Mouse (Mus musculus): ENCODE data around the gene Pik3cd. TPM values are rescaled to one million over a fixed set of nuclear protein-coding genes. Genes with fewer than 3 reads are reported as not detected.

Pik3cd gene
- polyA plus RNA-seq, 1 experiment from 2014 or later = 3.8 TPM

GRCm38 (mm10) chr4:149734246-149734645 is 31.9 kb upstream of the Pik3cd start:
- DNase-seq (ENCODE audit: low spot score) (no peak), ATAC-seq (replicated peaks; ENCODE audit: low FRiP score, low read depth) (no peak)
- TF ChIP-seq CTCF (IDR thresholded peaks at IDR 0.05; ENCODE audit: low read depth) = no peak
- H3K9ac ChIP-seq (ENCODE audit: low read depth, low read length) = 0 out of 2 replicates have a peak overlapping the region, but pooled peaks have one; percentile 23
- peaks cover 7% of the 10 kb centered on the region for H3K36me3 ChIP-seq (ENCODE audit: insufficient read depth, low read length)
- H3K27me3 ChIP-seq (ENCODE audit: insufficient read depth, low read length) = no peaks in the 10 kb centered on the region
- H3K4me1 ChIP-seq (replicated peaks; ENCODE audit: insufficient read depth, low read length) = peaks cover 29% of the 10 kb centered on the region
- H3K4me3 ChIP-seq (replicated peaks; ENCODE audit: low read depth, low read length) = no peak overlapping the region
- WGBS = 80% methylated on average over 6 of the region's 6 CpGs
- H3K9me3 ChIP-seq (replicated peaks; ENCODE audit: low read length) = no peaks in the 10 kb centered on the region
- no peak overlapping the region for H3K4me2 ChIP-seq (ENCODE audit: low read length)
- H3K27ac ChIP-seq = no peak overlapping the region

GRCm38 (mm10) chr4:149733748-149734147 is 31.4 kb upstream of the Pik3cd start:
- peaks cover 10% of the 10 kb centered on the region for H3K36me3 ChIP-seq (ENCODE audit: insufficient read depth, low read length)
- H3K9me3 ChIP-seq (replicated peaks; ENCODE audit: low read length) = no peaks in the 10 kb centered on the region
- no peak overlapping the region for H3K27ac ChIP-seq
- no peaks in the 10 kb centered on the region for H3K27me3 ChIP-seq (ENCODE audit: insufficient read depth, low read length)
- no peak for TF ChIP-seq CTCF (IDR thresholded peaks at IDR 0.05; ENCODE audit: low read depth)
- ATAC-seq (replicated peaks; ENCODE audit: low FRiP score, low read depth) (no peak), DNase-seq (ENCODE audit: low spot score) (peak; percentile 34)
- peaks cover 29% of the 10 kb centered on the region for H3K4me1 ChIP-seq (replicated peaks; ENCODE audit: insufficient read depth, low read length)
- H3K4me2 ChIP-seq (ENCODE audit: low read length) = no peak overlapping the region
- 35% methylated on average over 6 of the region's 6 CpGs for WGBS
- 0 out of 2 replicates have a peak overlapping the region, but pooled peaks have one; percentile 23 for H3K9ac ChIP-seq (ENCODE audit: low read depth, low read length)
- no peak overlapping the region for H3K4me3 ChIP-seq (replicated peaks; ENCODE audit: low read depth, low read length)

- WGBS = 41% methylated on average over 10 of the region's 10 CpGs
- peaks cover 29% of the 10 kb centered on the region for H3K4me1 ChIP-seq (replicated peaks; ENCODE audit: insufficient read depth, low read length)
- no peak overlapping the region for H3K4me2 ChIP-seq (ENCODE audit: low read length)
- peaks cover 14% of the 10 kb centered on the region for H3K36me3 ChIP-seq (ENCODE audit: insufficient read depth, low read length)
- H3K9me3 ChIP-seq (replicated peaks; ENCODE audit: low read length) = no peaks in the 10 kb centered on the region
- H3K9ac ChIP-seq (ENCODE audit: low read depth, low read length) = 0 out of 2 replicates have a peak overlapping the region, but pooled peaks have one; percentile 4
- ATAC-seq (replicated peaks; ENCODE audit: low FRiP score, low read depth) = no peak
- TF ChIP-seq CTCF (IDR thresholded peaks at IDR 0.05; ENCODE audit: low read depth) = no peak
- H3K27me3 ChIP-seq (ENCODE audit: insufficient read depth, low read length) = no peaks in the 10 kb centered on the region
- DNase-seq (ENCODE audit: low spot score) = peak; percentile 70
- peak overlapping the region; percentile 31; the same call in 1 of the 2 replicates for H3K27ac ChIP-seq
- H3K4me3 ChIP-seq (replicated peaks; ENCODE audit: low read depth, low read length) = no peak overlapping the region
Observed at GRCm38 (mm10) chr4:149732800-149733199, 30.4 kb upstream of the Pik3cd start.

GRCm38 (mm10) chr4:149732313-149732712 is 29.9 kb upstream of the Pik3cd start:
- 80% methylated on average over 3 of the region's 3 CpGs for WGBS
- Histone ChIP-seq H3K4me1 (replicated peaks; ENCODE audit: insufficient read depth, low read length) (peaks cover 28% of the 10 kb centered on the region), H3K4me2 (ENCODE audit: low read length) (no peak overlapping the region), H3K36me3 (ENCODE audit: insufficient read depth, low read length) (peaks cover 19% of the 10 kb centered on the region), H3K27ac (peak overlapping the region; percentile 31; the same call in 1 of the 2 replicates), H3K9me3 (replicated peaks; ENCODE audit: low read length) (no peaks in the 10 kb centered on the region), H3K9ac (ENCODE audit: low read depth, low read length) (0 out of 2 replicates have a peak overlapping the region, but pooled peaks have one; percentile 4), H3K27me3 (ENCODE audit: insufficient read depth, low read length) (no peaks in the 10 kb centered on the region), H3K4me3 (replicated peaks; ENCODE audit: low read depth, low read length) (no peak overlapping the region)
- no peak for ATAC-seq (replicated peaks; ENCODE audit: low FRiP score, low read depth)
- no peak for TF ChIP-seq CTCF (IDR thresholded peaks at IDR 0.05; ENCODE audit: low read depth)
- no peak for DNase-seq (ENCODE audit: low spot score)

GRCm38 (mm10) chr4:149730827-149731226 is 28.5 kb upstream of the Pik3cd start:
- Histone ChIP-seq H3K4me1 (replicated peaks; ENCODE audit: insufficient read depth, low read length) (peaks cover 18% of the 10 kb centered on the region), H3K27me3 (ENCODE audit: insufficient read depth, low read length) (no peaks in the 10 kb centered on the region), H3K27ac (no peak overlapping the region), H3K4me3 (replicated peaks; ENCODE audit: low read depth, low read length) (no peak overlapping the region), H3K9ac (ENCODE audit: low read depth, low read length) (no peak overlapping the region), H3K4me2 (ENCODE audit: low read length) (no peak overlapping the region), H3K36me3 (ENCODE audit: insufficient read depth, low read length) (peaks cover 33% of the 10 kb centered on the region), H3K9me3 (replicated peaks; ENCODE audit: low read length) (no peaks in the 10 kb centered on the region)
- DNase-seq (ENCODE audit: low spot score) (no peak), ATAC-seq (replicated peaks; ENCODE audit: low FRiP score, low read depth) (no peak)
- WGBS = 50% methylated on average over 7 of the region's 7 CpGs
- no peak for TF ChIP-seq CTCF (IDR thresholded peaks at IDR 0.05; ENCODE audit: low read depth)

- Histone ChIP-seq H3K36me3 (ENCODE audit: insufficient read depth, low read length) (peaks cover 49% of the 10 kb centered on the region), H3K4me3 (replicated peaks; ENCODE audit: low read depth, low read length) (no peak overlapping the region), H3K27ac (no peak overlapping the region), H3K4me2 (ENCODE audit: low read length) (no peak overlapping the region), H3K9ac (ENCODE audit: low read depth, low read length) (no peak overlapping the region), H3K4me1 (replicated peaks; ENCODE audit: insufficient read depth, low read length) (peaks cover 8% of the 10 kb centered on the region), H3K27me3 (ENCODE audit: insufficient read depth, low read length) (no peaks in the 10 kb centered on the region), H3K9me3 (replicated peaks; ENCODE audit: low read length) (no peaks in the 10 kb centered on the region)
- TF ChIP-seq CTCF (IDR thresholded peaks at IDR 0.05; ENCODE audit: low read depth) = no peak
- DNase-seq (ENCODE audit: low spot score) (peak; percentile 43), ATAC-seq (replicated peaks; ENCODE audit: low FRiP score, low read depth) (no peak)
- WGBS = 69% methylated on average over 8 of the region's 8 CpGs
Observed at GRCm38 (mm10) chr4:149728810-149729209, 26.4 kb upstream of the Pik3cd start.

- Histone ChIP-seq H3K4me3 (replicated peaks; ENCODE audit: low read depth, low read length) (no peak overlapping the region), H3K9me3 (replicated peaks; ENCODE audit: low read length) (no peaks in the 10 kb centered on the region), H3K4me2 (ENCODE audit: low read length) (no peak overlapping the region), H3K9ac (ENCODE audit: low read depth, low read length) (no peak overlapping the region), H3K27me3 (ENCODE audit: insufficient read depth, low read length) (no peaks in the 10 kb centered on the region), H3K36me3 (ENCODE audit: insufficient read depth, low read length) (peaks cover 57% of the 10 kb centered on the region), H3K27ac (no peak overlapping the region), H3K4me1 (replicated peaks; ENCODE audit: insufficient read depth, low read length) (no peaks in the 10 kb centered on the region; the same call in 1 of the 2 replicates)
- ATAC-seq (replicated peaks; ENCODE audit: low FRiP score, low read depth) (no peak), DNase-seq (ENCODE audit: low spot score) (no peak)
- TF ChIP-seq CTCF (IDR thresholded peaks at IDR 0.05; ENCODE audit: low read depth) = no peak
- 90% methylated on average over 5 of the region's 5 CpGs for WGBS
Observed at GRCm38 (mm10) chr4:149727636-149728035, 25.3 kb upstream of the Pik3cd start.

Measured in kidney, postnatal 0 days (tissue).